Mouse (Mus musculus): Measurements from ENCODE around the gene Klhl25.

GRCm38 (mm10) chr7:75899517-75899916 is 51.4 kb downstream of the Klhl25 start:
- TF ChIP-seq E2F4 (IDR thresholded peaks at IDR 0.05; ENCODE audit: insufficient replicate concordance, low read depth, low read length) (no peak), CTCF (conservative IDR thresholded peaks at IDR 0.05 in 1 of 2, IDR thresholded peaks at IDR 0.05 in 1 of 2; ENCODE audit: low read depth in 2 of 2, low read length in 2 of 2) (no peak), SIN3A (IDR thresholded peaks at IDR 0.05; ENCODE audit: low read length) (no peak), POLR2A (IDR thresholded peaks at IDR 0.05; ENCODE audit: low read depth, low read length) (no peak), EP300 (IDR thresholded peaks at IDR 0.05; ENCODE audit: low read length) (no peak), RCOR1 (conservative IDR thresholded peaks at IDR 0.05; ENCODE audit: low read depth, low read length) (no peak), TBP (conservative IDR thresholded peaks at IDR 0.05; ENCODE audit: low read depth, low read length) (no peak), USF1 (IDR thresholded peaks at IDR 0.05; ENCODE audit: low read depth, low read length) (no peak), USF2 (conservative IDR thresholded peaks at IDR 0.05; ENCODE audit: low read depth, low read length) (no peak)

All from CH12.LX (cell line).